Mouse (Mus musculus) leukemia stem cell, adult 10-12 weeks (primary cell): ENCODE data around the gene Tgif1. TPM values are rescaled to one million over a fixed set of nuclear protein-coding genes. Genes with fewer than 3 reads are reported as not detected.

Source experiments
- polyA plus RNA-seq: library from polyadenylated mRNA; stranded (reverse); fragments of >175 nt; gene quantifications from 2 replicates; pipeline ENCODE4 v1.2.3, GENCODE M21; 2012; ENCODE audit warnings: low replicate concordance

Gene Tgif1
- 4.7 and 8.3 TPM in 2 replicates for polyA plus RNA-seq

DNA sequence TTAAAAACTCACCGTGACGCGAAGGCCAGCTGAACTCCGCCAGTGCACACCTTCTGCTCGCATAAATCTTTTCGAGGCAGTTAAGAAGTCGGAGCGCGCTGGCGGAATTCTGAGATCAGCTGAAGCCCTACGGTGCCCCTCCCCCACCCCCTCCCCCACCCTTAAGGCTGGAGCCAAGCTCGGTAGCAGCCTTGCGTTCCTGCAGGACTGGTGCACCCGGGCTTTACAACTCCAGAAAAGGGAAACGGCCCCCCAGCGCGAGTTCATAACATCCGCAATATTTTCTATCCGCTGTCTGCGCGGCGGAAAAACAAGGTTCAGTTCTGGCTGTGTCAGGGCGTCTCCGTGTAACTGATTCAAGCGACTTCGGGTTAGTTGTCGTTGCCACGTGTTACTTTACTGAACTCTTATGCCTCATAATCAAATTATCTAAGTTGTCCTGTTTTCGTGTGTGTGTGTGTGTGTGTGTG is at the start of gene Tgif1:
Gene Tgif1 (minus strand): TSS at position 111 of the 470 bp plus-strand sequence.

Other genes starting within 250 kb of the Tgif1 start
- 0.06 TPM in 1 of 2 replicates, not detected in the other for gene Myom1, start 149.1 kb upstream of the Tgif1 start, polyA plus RNA-seq
- gene Myl12a, start 149.3 kb upstream of the Tgif1 start, polyA plus RNA-seq, result 14.7 and 18.4 TPM in 2 replicates